Mouse (Mus musculus) kidney, adult 10 weeks (tissue): ENCODE measurements around the gene Tpm4. TPM values are rescaled to one million over a fixed set of nuclear protein-coding genes. Genes with fewer than 3 reads are reported as not detected.

Experiments used
- polyA plus RNA-seq: library from polyadenylated mRNA; stranded (reverse); fragments of 350-450 nt; fragmentation: Illumina TruSeq; extraction: RNeasy Lipid Tissue Mini Kit (QIAGEN cat#74804); gene quantifications from one replicate; pipeline ENCODE4 v1.2.3, GENCODE M21; 2014; ENCODE audit warnings: low read depth, low replicate concordance

Tpm4 gene
- polyA plus RNA-seq, result 294 TPM

DNA sequence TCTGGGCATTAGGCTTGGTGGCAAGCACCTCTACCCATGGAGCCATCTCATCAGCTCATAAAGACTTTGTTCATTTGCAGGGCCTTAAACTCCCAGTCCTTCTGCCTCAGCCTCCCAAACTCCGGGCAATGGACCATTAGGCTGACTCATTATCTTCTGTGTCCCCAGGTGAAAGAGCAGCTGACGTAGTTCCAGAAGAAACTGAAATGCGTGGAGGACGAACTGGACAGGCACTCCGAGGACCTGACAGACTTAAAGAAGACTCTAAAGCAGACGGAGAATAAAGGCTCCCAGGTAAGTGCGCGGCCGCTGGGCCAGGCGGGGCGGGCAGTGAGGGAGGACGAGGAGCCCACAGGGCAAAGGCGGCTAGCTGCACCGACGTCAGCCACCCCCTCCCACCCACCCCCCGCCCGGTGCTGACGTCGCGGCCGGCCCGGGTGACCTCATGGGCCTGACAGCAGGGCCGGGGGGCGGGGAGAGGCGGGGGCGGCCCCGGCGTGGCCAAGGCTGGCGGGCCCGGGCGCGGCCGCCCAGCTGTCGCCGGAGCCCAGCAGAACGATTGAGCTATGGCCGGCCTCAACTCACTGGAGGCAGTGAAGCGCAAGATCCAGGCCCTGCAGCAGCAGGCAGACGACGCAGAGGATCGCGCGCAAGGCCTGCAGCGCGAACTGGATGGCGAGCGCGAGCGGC is at the start of gene Tpm4:
Tpm4 (plus strand) TSS at position 220 of the 690 bp plus-strand sequence.

GRCm38 (mm10) chr8:72106740-72107139 is 28.0 kb upstream of the Tpm4 start, which contains the start of gene Olfr374:
Olfr374 (plus strand) TSS chr8:72107040.

DNA sequence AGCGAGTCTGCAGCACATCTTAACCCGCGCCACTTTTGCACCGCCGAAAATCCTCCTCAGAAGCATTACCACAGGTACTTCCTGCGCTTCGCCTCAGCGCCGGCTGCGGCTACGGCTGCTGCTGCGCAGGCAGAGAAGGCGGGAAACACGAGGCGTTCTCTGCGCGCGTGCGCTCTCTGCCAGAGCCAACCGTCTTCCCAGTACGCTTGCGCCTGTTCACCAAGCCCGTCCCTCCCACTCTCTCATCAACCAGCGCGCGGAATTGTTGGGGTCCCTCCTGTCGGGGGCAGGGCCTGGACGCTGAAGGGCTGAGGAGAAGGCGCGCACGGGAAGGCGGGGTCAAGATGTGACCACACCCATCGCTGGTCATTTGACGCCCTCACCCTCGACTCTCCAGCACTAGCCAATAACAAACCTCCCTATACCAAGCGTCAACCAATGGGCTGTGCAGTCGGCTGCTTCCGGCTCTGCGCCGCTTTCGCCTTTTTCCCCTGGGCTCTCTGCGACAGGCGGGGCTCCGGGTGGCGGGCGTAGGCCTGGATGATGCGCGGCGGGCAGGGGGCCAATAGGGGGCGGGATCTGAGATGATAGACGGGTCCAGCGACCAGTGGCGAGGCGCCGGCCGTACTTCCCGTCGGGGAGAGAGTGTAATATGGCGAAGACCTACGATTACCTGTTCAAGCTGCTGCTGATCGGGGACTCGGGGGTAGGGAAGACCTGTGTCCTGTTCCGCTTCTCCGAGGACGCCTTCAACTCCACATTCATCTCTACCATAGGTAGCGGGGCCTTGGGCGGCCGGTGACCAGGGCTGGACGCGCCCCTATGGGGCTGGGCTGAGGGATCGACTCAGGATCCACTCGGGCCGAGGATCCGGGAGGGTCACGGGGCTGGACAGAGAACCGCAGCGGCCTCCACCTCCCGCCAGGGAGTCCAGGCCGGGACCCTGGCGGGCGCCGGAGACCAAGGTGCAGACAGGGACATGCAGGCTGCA is 26.2 kb downstream of the Tpm4 start, which contains the start of gene Rab8a:
Rab8a (plus strand) TSS at position 494 of the 991 bp plus-strand sequence.

DNA sequence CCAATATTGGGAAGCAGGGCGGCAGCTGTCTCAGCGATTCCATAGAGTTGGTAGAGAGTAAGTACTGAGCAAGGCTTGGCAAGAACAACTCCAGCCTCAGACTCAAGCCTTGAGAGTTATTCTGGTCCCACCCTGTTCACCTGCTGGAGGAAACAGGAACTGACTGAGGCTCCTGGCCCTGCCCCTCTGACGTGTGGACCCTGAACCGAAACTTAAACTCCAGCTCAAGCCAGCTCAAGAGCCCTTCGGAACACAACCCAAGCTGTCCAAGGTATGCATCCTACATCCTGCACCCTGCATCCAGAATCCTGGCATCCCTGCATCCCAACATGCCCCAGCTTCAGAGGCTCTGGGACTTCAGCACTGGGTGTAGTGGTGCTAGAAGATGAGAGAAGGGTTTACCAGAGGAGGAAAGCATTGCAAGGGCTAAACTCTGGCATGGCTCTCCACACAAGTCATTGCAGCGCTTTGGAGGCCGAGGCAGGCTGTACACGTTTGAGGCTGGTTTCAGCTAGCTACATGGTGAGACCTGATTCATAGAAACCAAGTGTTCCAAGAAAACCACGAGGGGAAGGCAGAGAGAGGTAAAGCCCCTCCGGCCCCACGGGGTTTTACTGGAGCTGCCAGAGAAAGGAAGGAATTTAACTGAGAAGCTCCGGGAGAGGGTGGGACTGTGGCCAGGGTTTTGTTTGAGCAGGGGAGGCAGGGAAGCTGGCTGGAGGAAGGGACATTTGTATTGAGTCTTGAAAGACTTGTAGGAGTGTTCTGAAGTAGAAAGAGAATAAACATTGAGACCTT is 54.8 kb downstream of the Tpm4 start, which contains the start of gene Hsh2d:
Hsh2d (plus strand) TSS at position 222 of the 798 bp plus-strand sequence.

Other genes with a start within 250 kb of the Tpm4 start
- 15.6 TPM for gene Zfp882, start 226.4 kb upstream of the Tpm4 start, polyA plus RNA-seq
- 97.8 TPM for gene Zfp617, start 226.3 kb upstream of the Tpm4 start, polyA plus RNA-seq
- gene Zfp961, start 183.9 kb upstream of the Tpm4 start, polyA plus RNA-seq, result 53.4 TPM
- not detected for gene Cyp4f18, start 125.3 kb upstream of the Tpm4 start, polyA plus RNA-seq
- not detected for gene Olfr372, start 93.8 kb upstream of the Tpm4 start, polyA plus RNA-seq
- gene Olfr373, start 51.8 kb upstream of the Tpm4 start, polyA plus RNA-seq, result not detected
- not detected for gene Olfr374, start 27.9 kb upstream of the Tpm4 start, polyA plus RNA-seq
- gene Rab8a, start 26.2 kb downstream of the Tpm4 start, polyA plus RNA-seq, result 51.6 TPM
- gene Hsh2d, start 54.7 kb downstream of the Tpm4 start, polyA plus RNA-seq, result not detected
- gene Cib3, start 77.9 kb downstream of the Tpm4 start, polyA plus RNA-seq, result not detected
- not detected for gene Gm11034, start 78.7 kb downstream of the Tpm4 start, polyA plus RNA-seq
- gene Fam32a, start 84.8 kb downstream of the Tpm4 start, polyA plus RNA-seq, result 66.1 TPM
- 7.8 TPM for gene Ap1m1, start 105.0 kb downstream of the Tpm4 start, polyA plus RNA-seq
- gene Gm10282, start 170.3 kb downstream of the Tpm4 start, polyA plus RNA-seq, result 1.4 TPM
- gene Klf2, start 184.1 kb downstream of the Tpm4 start, polyA plus RNA-seq, result 8.0 TPM